Mouse (Mus musculus) liver, embryonic 14.5 days (tissue): ENCODE results near the gene Tjp2.

Experiments used
- CTCF ChIP-seq: IDR thresholded peaks from 2 replicates; pipeline ENCODE4 v1.5.1; 2016; ENCODE audit warnings: antibody characterized with exemption, low read depth, control low read depth
- EP300 ChIP-seq: IDR thresholded peaks from 2 replicates; pipeline ENCODE4 v1.6.1; 2016; ENCODE audit warnings: antibody characterized with exemption, low read depth

GRCm38 (mm10) chr19:24166516-24167091 is 58.2 kb downstream of the Tjp2 start:
- no peak for TF ChIP-seq CTCF
- no peak for TF ChIP-seq EP300
